Mouse (Mus musculus) myocyte (in vitro differentiated cells): ENCODE results near the gene Neurl2.

Experiments
- CEBPB ChIP-seq: IDR thresholded peaks from 2 replicates; pipeline ENCODE4 v1.6.1; 2011; ENCODE audit warnings: mild to moderate bottlenecking, moderate library complexity; ENCODE audit not compliant: poor library complexity, insufficient read depth, severe bottlenecking
- E2F4 ChIP-seq: IDR thresholded peaks from one replicate; pipeline ENCODE4 v1.6.1; 2011; ENCODE audit warnings: mild to moderate bottlenecking, control low read depth, moderate library complexity; ENCODE audit not compliant: insufficient read depth
- MAX ChIP-seq: IDR thresholded peaks from one replicate; pipeline ENCODE4 v1.6.1; 2011; ENCODE audit warnings: low read depth, mild to moderate bottlenecking, control low read depth
- MYOG ChIP-seq, 3 experiments: IDR thresholded peaks; one replicate each; pipeline ENCODE4 v1.6.1; 2011; ENCODE audit warnings: control low read depth in 2 of 3, low read depth in 2 of 3, mild to moderate bottlenecking in 2 of 3; ENCODE audit not compliant: insufficient read length in 2 of 3, control insufficient read depth in 1 of 3, insufficient read depth in 1 of 3
- POLR2A ChIP-seq: IDR thresholded peaks from one replicate; pipeline ENCODE4 v1.6.1; 2011; ENCODE audit warnings: low read depth, mild to moderate bottlenecking, control low read depth, moderate library complexity; ENCODE audit not compliant: insufficient read length
- POLR2AphosphoS2 ChIP-seq: IDR thresholded peaks from one replicate; pipeline ENCODE4 v1.6.1; 2011; ENCODE audit warnings: low read depth, control low read depth; ENCODE audit not compliant: insufficient read length
- REST ChIP-seq: IDR thresholded peaks from one replicate; pipeline ENCODE4 v1.6.1; 2011; ENCODE audit warnings: mild to moderate bottlenecking, control low read depth, moderate library complexity; ENCODE audit not compliant: insufficient read depth, insufficient read length
- TCF12 ChIP-seq: IDR thresholded peaks from one replicate; pipeline ENCODE4 v1.6.1; 2011; ENCODE audit warnings: mild to moderate bottlenecking, control low read depth; ENCODE audit not compliant: poor library complexity, insufficient read depth, severe bottlenecking
- USF1 ChIP-seq: IDR thresholded peaks from one replicate; pipeline ENCODE4 v1.6.1; 2011; ENCODE audit warnings: low read depth, mild to moderate bottlenecking, control low read depth, moderate library complexity

DNA sequence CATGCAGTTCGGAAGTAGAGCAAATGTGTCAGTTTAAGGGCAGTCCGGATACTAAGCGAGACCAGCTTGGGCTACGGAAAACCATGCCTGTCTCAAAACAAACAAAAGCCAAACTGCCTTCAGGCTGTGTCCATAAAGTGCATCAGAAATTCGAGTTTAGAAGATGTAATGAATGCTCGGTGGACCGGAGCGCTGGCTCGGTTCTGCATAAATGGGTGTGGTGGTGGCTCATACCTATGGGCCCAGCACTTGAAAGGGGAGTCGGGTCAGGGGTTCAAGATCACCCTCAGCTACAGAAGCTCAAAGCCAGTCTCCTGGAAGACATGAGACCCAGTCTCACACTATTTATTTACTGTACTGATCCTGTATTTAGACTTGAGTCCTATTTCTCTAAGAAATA is 45.5 kb downstream of the Neurl2 start:
- TF ChIP-seq POLR2A (no peak), MAX (no peak), POLR2AphosphoS2 (no peak), MYOG (IDR thresholded peaks at IDR 0.05; ENCODE audit: control insufficient read depth in 1 of 3, insufficient read depth in 1 of 3, insufficient read length in 2 of 3, low read depth in 2 of 3) (no peak), USF1 (no peak), REST (no peak), CEBPB (no peak), TCF12 (no peak), E2F4 (no peak)
